Mouse (Mus musculus): ENCODE data around the gene Cdc42bpa. TPM values are rescaled to one million over a fixed set of nuclear protein-coding genes. Genes with fewer than 3 reads are reported as not detected.

Gene Cdc42bpa
- polyA plus RNA-seq, 1 experiment from 2014 or later, result 19.7 TPM

Other genes starting within 250 kb of the Cdc42bpa start
- gene Kif28, start 215.2 kb upstream of the Cdc42bpa start, polyA plus RNA-seq (2014; fragmentation: Nextera tagmentation; extraction: Ambion mirVana), result not detected in 2 replicates
- 0.43 TPM in 1 of 2 replicates, not detected in the other for gene Gm10518, start 157.1 kb upstream of the Cdc42bpa start, polyA plus RNA-seq (2014; fragmentation: Nextera tagmentation; extraction: Ambion mirVana)
- 35.1 and 41.3 TPM in 2 replicates for gene Ahctf1, start 156.8 kb upstream of the Cdc42bpa start, polyA plus RNA-seq (2014; fragmentation: Nextera tagmentation; extraction: Ambion mirVana)
- gene Coq8a, start 239.1 kb downstream of the Cdc42bpa start, polyA plus RNA-seq (2014; fragmentation: Nextera tagmentation; extraction: Ambion mirVana), result 6.0 and 10.4 TPM in 2 replicates